Mouse (Mus musculus) ES-CJ7 (cell line): ENCODE data around the gene Cbfa2t3.

Experiments
- DNase-seq: peaks from one replicate; pipeline ENCODE4 v3.0.0; 2011; ENCODE audit warnings: low read depth, low spot score

Cbfa2t3 gene

DNA sequence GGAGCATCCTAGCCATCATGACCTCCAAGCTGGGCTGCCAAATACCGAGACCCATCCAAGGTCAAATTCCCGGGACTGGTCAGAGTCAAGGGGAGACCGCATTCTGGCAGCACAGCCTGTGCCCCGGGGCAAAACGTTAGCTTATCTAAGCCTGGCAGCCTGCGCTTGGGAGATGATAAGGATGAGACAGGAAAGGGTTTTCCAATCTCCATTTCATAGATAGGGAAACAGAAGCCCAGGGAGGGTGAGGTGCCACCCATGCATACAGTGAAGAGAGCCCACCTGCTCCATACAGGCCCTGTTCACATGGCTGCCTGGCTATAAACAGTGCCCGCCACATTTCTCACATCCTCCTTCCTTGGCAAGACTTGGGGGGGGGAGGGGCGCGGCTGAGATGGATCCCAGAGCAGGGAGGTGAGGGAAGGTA lies 32.6 kb downstream of the Cbfa2t3 start:
- DNase-seq: peak; percentile 30

- no peak for DNase-seq
These were observed 33.1 kb downstream of the Cbfa2t3 start for GRCm38 (mm10) chr8:122665667-122666316.

DNA sequence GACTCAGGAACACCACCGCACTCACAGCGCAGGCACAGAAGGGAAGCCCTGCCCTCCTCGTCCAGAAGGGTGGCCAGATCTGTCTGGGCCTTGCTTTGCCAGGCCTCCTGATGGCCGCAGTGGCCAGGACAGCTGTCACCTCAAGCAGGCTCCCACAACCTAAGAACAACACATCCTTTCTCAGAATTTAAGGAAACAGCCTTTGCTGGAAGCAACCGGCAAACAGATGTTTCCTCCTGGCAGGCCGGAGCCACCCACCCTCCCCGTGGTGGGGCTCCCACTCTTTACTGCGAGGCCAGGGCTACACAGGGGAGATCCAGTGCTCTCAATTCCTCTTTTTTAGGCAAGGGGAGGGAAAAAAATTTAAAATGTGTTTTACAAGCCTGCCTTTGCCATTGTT lies 33.7 kb downstream of the Cbfa2t3 start:
- DNase-seq: no peak

GRCm38 (mm10) chr8:122663670-122664069 lies 35.2 kb downstream of the Cbfa2t3 start:
- DNase-seq: no peak

GRCm38 (mm10) chr8:122663106-122663505 lies 35.8 kb downstream of the Cbfa2t3 start:
- no peak for DNase-seq

- DNase-seq: no peak
These were observed 37.0 kb downstream of the Cbfa2t3 start for GRCm38 (mm10) chr8:122661894-122662293.

- DNase-seq: no peak
These were observed 37.8 kb downstream of the Cbfa2t3 start for GRCm38 (mm10) chr8:122661138-122661537.

DNA sequence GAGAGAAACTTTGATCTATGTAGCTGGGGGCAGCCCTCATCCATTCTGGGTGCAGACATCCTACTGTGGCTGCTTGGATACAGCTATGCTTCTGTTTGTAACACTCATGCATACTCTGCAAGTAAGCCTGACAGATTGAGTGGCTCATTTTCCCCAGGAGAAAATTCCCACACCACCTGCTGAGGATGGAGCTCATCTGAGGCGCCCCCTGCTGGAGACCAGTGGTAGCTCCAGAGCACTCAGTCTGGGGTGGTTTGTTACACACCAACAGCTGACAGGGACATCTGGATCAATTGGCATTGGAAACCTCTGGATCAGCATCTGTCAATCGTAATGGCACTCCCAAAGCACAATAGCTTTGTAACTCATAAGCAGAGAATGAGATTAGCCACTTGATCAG lies 38.9 kb downstream of the Cbfa2t3 start:
- DNase-seq: peak; percentile 32

- DNase-seq: no peak
These were observed 40.1 kb downstream of the Cbfa2t3 start for GRCm38 (mm10) chr8:122658807-122659160.

- DNase-seq: no peak
These were observed 40.6 kb downstream of the Cbfa2t3 start for GRCm38 (mm10) chr8:122658149-122658806.

DNA sequence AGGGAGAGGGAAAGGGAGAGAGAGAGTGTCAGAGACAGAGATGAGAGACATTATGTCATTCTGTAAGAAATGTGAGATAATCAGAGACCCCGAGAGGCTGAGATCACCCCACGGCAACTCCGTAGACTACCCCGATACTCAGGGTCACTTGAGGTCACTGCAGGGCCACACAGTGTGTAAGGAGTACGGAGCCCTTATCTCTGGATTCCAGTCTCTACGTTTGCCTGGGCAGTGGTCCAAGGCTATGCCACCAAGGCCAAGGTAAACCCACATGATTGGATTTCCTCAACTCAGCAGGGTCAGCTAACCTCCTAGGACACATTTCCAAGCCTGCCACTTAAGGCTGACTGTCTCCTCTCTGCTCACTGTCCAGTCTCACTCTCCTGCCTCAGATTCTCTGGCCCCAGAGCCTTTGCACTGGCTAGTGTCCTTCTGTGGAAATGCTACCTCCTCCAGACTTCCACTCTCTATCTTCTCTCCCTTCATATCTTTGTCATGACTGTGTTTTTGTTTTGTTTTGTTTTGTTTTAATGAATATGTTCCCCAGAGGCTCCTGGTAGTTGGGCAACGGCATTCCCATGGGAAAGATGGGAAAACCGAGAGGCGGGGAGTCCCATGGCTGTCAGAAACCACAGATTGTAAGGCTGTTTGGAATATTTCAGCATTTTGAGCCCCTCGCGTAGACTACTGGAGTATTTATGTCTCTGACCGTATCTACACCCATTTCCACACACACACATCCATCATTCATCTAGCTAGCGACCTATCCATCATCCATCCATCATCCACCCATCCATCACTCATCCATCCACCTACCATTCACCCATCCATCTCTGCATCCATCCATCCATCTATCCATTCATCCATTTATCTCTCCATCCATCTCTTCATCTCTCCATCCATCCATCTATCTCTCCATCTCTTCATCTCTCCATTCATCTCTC lies 42.6 kb downstream of the Cbfa2t3 start:
- DNase-seq: no peak

GRCm38 (mm10) chr8:122654768-122655167 lies 44.1 kb downstream of the Cbfa2t3 start:
- no peak for DNase-seq

GRCm38 (mm10) chr8:122652643-122653042 lies 46.3 kb downstream of the Cbfa2t3 start:
- DNase-seq: no peak

- no peak for DNase-seq
These were observed 47.5 kb downstream of the Cbfa2t3 start for GRCm38 (mm10) chr8:122651326-122651921.

DNA sequence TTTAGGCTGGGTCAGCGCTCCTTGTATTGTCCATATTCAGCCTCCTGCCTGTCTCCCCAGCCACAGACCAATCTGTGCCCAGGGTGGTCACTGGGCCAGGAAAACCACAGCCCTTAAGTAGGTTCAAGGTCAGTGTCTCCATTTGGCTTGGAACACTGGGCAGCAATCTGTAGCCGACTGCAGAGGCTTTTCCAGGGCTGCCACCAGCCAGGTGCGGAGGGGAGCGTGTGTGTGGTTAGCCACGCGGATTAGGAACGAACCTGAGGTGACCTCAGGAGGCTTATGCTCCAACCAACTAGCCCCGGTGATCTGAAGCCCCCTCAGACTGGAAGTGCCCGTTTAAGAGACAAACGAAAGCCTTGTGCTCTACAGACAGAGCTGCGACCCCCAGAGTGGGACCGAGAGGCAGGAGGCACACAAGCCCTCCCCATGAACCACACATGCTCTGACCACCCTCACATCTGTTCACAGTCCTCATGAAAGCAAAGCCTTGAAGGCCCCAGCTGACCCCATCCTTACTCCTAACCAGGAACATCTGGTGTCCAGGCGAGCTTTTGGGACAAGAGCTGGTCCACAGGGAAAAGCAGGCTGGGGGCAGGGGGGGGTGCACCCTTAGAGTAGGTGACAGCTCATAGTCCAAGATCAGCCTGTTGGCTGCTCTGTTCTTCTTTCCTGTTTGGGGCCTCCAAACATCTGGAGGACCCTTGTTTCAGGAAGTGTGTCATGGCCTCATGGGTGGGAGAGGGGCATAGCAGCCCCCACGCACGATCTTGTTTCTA lies 50.5 kb downstream of the Cbfa2t3 start:
- DNase-seq: no peak

DNA sequence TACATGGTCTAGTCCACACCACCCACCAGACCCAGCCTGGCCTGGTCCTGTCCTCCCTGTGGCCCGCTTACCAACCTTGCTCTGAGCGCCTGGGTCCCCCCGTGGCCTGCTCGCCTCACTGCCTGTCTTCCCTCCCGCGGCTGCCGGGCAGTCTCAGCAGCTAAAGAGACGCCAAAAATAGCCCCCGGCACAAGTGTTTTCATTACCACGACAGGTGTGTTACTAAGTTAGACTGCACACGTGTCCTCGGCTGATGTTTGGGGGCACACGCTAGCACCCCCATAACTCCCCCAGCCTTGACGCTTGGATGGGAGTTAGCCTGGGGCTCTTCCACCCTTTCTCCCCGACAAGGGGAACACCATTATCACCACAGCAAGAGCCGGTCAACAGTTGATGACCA lies 52.6 kb downstream of the Cbfa2t3 start:
- DNase-seq: no peak

GRCm38 (mm10) chr8:122644175-122644954 lies 54.5 kb downstream of the Cbfa2t3 start:
- no peak for DNase-seq

DNA sequence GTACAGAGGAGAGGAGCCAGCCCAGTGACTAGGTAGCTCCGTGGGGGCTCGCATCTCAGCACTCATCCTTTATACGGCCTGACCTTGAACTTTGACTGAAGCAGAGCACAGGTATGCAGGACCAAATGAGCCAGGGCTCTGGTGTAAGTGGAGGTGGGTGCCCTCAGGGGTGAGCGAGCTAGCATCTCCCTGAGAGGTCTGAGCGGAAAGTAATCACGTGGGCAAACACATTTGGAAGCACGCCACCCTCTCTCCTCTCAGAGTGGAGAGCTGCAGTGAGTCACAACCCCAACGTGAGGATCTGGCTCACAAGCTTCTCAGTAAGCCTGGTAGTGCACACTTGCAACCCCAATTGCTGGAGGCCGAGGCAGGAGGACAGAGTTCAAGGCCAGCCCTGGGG lies 56.8 kb downstream of the Cbfa2t3 start:
- peak; percentile 36 for DNase-seq

- no peak for DNase-seq
These were observed 57.5 kb downstream of the Cbfa2t3 start for GRCm38 (mm10) chr8:122641406-122641805.

GRCm38 (mm10) chr8:122640825-122641224 lies 58.1 kb downstream of the Cbfa2t3 start:
- no peak for DNase-seq
